Mouse (Mus musculus) mouse trophoblast stem cell (cell line): ENCODE results near the gene Mybl2.

Experiments
- in situ Hi-C, 2 experiments: fragments of 300-500 bp; cut with MseI, MboI; formaldehyde crosslinking; loops; 2 replicates in 1 of 2; 3 replicates in 1 of 2; pipeline ENCODE4 v1.15.1; 2025

The Mybl2 gene

GRCm38 (mm10) chr2:163110706-163111105 lies 56.2 kb downstream of the Mybl2 start:
- in situ Hi-C loops: no loop called here

GRCm38 (mm10) chr2:163111413-163112201 lies 57.1 kb downstream of the Mybl2 start:
- in situ Hi-C loops: no loop called here

- in situ Hi-C loops: no loop called here
These were observed 66.3 kb downstream of the Mybl2 start for GRCm38 (mm10) chr2:163120626-163121352.

GRCm38 (mm10) chr2:163121353-163121660 lies 66.8 kb downstream of the Mybl2 start:
- in situ Hi-C loops: no loop called here

GRCm38 (mm10) chr2:163122319-163122718 lies 67.8 kb downstream of the Mybl2 start:
- in situ Hi-C loops: no loop called here

- in situ Hi-C loops: no loop called here
These were observed 69.0 kb downstream of the Mybl2 start for GRCm38 (mm10) chr2:163123496-163123895.

GRCm38 (mm10) chr2:163130837-163131236 lies 76.3 kb downstream of the Mybl2 start:
- in situ Hi-C loops: no loop called here

GRCm38 (mm10) chr2:163132314-163132713 lies 77.8 kb downstream of the Mybl2 start:
- in situ Hi-C loops: no loop called here
